Mouse (Mus musculus) activated CD4-positive, CD25-positive, alpha-beta regulatory T cell, adult 4 months (primary cell): ENCODE measurements around the gene Fam83d. TPM values are rescaled to one million over a fixed set of nuclear protein-coding genes. Genes with fewer than 3 reads are reported as not detected.

ENCODE experiments used
- ATAC-seq: one replicate; pipeline ENCODE4 v1.8.0; 2017
- polyA plus RNA-seq, 2 experiments: library from polyadenylated mRNA; unstranded; fragments of 100-300 nt; shearing (Covaris generic); gene quantifications; one replicate each; pipeline ENCODE4 v1.2.1; 2017

The Fam83d gene
- polyA plus RNA-seq, 2 experiments from 2014 or later, result 0.77 to 0.96 TPM

GRCm38 (mm10) chr2:158816239-158816638 lies 48.3 kb downstream of the Fam83d start:
- no peak for ATAC-seq

GRCm38 (mm10) chr2:158817708-158818107 lies 49.8 kb downstream of the Fam83d start:
- no peak for ATAC-seq

GRCm38 (mm10) chr2:158828124-158828523 lies 60.2 kb downstream of the Fam83d start:
- no peak for ATAC-seq

GRCm38 (mm10) chr2:158829746-158830145 lies 61.9 kb downstream of the Fam83d start:
- no peak for ATAC-seq

GRCm38 (mm10) chr2:158833221-158833620 lies 65.3 kb downstream of the Fam83d start:
- ATAC-seq, result no peak

GRCm38 (mm10) chr2:158833645-158834044 lies 65.8 kb downstream of the Fam83d start:
- no peak for ATAC-seq

Other genes starting within 250 kb of the Fam83d start
- not detected for gene Slc32a1, start 157.3 kb upstream of the Fam83d start, polyA plus RNA-seq
- gene Actr5, start 143.2 kb upstream of the Fam83d start, polyA plus RNA-seq, result 1 to 10 TPM; 3.1 to 3.2 TPM
- gene Ppp1r16b, start 102.7 kb upstream of the Fam83d start, polyA plus RNA-seq, result 100 to 1,000 TPM; 100 to 110 TPM
- 10 to 100 TPM; 10.0 to 12.4 TPM for gene Dhx35, start 26.7 kb downstream of the Fam83d start, polyA plus RNA-seq